Mouse (Mus musculus) Muller cell, postnatal 12 days (primary cell): Measurements from ENCODE around the gene Klhdc8a.

Source experiments
- DNase-seq: peaks from one replicate; pipeline ENCODE4 v3.0.0-alpha.2; 2015; ENCODE audit errors: inconsistent ontology term

Gene Klhdc8a

GRCm38 (mm10) chr1:132290921-132291675, 7.3 kb upstream of the Klhdc8a start:
- DNase-seq = peak; percentile 76

- peak; percentile 77 for DNase-seq
Observed at GRCm38 (mm10) chr1:132291706-132292105, 6.7 kb upstream of the Klhdc8a start.

- peak; percentile 94 for DNase-seq
Observed at GRCm38 (mm10) chr1:132292318-132293129, 5.9 kb upstream of the Klhdc8a start.

- no peak for DNase-seq
Observed at GRCm38 (mm10) chr1:132295506-132295905, 2.9 kb upstream of the Klhdc8a start.

- peak; percentile 71 for DNase-seq
Observed at GRCm38 (mm10) chr1:132296051-132296450, 2.4 kb upstream of the Klhdc8a start.

- DNase-seq = peak; percentile 78
Observed at GRCm38 (mm10) chr1:132298801-132299464, 507 bp downstream of the Klhdc8a start.

- no peak for DNase-seq
Observed at GRCm38 (mm10) chr1:132299744-132300143, 1.3 kb downstream of the Klhdc8a start.

GRCm38 (mm10) chr1:132301242-132301641, 2.8 kb downstream of the Klhdc8a start:
- DNase-seq = no peak

- no peak for DNase-seq
Observed at GRCm38 (mm10) chr1:132302341-132302866, 4.0 kb downstream of the Klhdc8a start.

GRCm38 (mm10) chr1:132304618-132305214, 6.3 kb downstream of the Klhdc8a start:
- no peak for DNase-seq

- DNase-seq = no peak
Observed at GRCm38 (mm10) chr1:132306160-132306559, 7.7 kb downstream of the Klhdc8a start.

GRCm38 (mm10) chr1:132306808-132307207, 8.4 kb downstream of the Klhdc8a start:
- DNase-seq = no peak

GRCm38 (mm10) chr1:132307962-132308361, 9.5 kb downstream of the Klhdc8a start:
- no peak for DNase-seq

GRCm38 (mm10) chr1:132308674-132309073, 10.2 kb downstream of the Klhdc8a start:
- DNase-seq = no peak

GRCm38 (mm10) chr1:132310754-132311153, 12.3 kb downstream of the Klhdc8a start:
- no peak for DNase-seq

GRCm38 (mm10) chr1:132311174-132311859, 12.9 kb downstream of the Klhdc8a start:
- DNase-seq = no peak

GRCm38 (mm10) chr1:132312043-132312442, 13.6 kb downstream of the Klhdc8a start:
- no peak for DNase-seq

- DNase-seq = no peak
Observed at GRCm38 (mm10) chr1:132312703-132313102, 14.3 kb downstream of the Klhdc8a start.

- DNase-seq = peak; percentile 97
Observed at GRCm38 (mm10) chr1:132315889-132316624, 17.6 kb downstream of the Klhdc8a start, which contains the start of gene Nuak2. Gene Nuak2, plus strand, starts transcription at chr1:132316126.

- DNase-seq = no peak
Observed at GRCm38 (mm10) chr1:132316625-132316994, 18.2 kb downstream of the Klhdc8a start.
